Mouse (Mus musculus) gastrocnemius, postnatal 25 days (tissue): ENCODE data around the gene AC109138.7. TPM values are rescaled to one million over a fixed set of nuclear protein-coding genes. Genes with fewer than 3 reads are reported as not detected.

ENCODE experiments used
- DNase-seq: peaks from one replicate; pipeline ENCODE4 v3.0.0; 2022
- total RNA-seq, 2 experiments: library from RNA; stranded (reverse); gene quantifications; 1 replicate in 1 of 2; 2 replicates in 1 of 2; pipeline ENCODE4 v1.2.3; 2021

The AC109138.7 gene
- total RNA-seq, 2 experiments from 2014 or later = not detected

DNA sequence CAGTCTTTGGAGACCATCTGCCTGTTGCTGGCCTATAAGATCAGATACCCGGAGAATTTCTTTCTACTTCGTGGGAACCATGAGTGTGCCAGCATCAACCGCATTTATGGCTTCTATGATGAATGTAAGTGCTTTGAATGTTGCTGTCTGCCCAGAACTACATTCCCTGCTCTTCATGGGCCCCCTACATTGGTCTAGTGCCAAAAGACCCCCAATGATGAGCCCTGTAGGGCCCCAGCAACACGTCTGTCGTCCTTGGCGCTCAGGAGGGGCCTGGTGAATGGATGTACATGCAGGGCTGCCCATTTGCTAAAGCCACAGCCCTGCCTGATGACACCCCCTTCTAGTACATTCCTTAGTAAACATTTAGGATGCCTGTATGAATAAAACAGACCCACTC is 21.0 kb upstream of the AC109138.7 start:
- DNase-seq = no peak

- no peak for DNase-seq
Measured at GRCm38 (mm10) chr19:4194021-4194724, 20.0 kb upstream of the AC109138.7 start.

- DNase-seq = no peak
Measured at GRCm38 (mm10) chr19:4194776-4195650, 19.1 kb upstream of the AC109138.7 start.

GRCm38 (mm10) chr19:4196048-4196447 is 18.1 kb upstream of the AC109138.7 start:
- no peak for DNase-seq

DNA sequence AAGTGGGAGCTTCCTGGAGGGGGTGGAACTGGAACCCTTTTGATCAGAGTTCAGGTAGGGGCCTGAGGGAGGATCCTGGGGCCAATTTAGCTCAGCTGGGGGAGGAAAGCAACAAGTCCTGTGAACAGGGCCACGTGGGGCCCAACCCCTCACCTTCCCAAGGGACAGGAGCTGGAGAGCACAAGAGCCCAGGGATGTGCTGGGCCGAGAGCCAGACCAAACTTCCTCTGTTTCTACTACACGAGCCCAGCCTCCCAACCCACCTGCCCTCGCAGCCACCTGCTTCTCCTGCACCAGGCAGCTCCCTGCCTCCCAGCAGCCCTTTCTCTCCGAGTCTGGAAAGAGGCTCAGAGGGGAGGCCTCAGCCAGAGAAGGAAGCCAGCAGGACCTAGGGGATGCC is 17.6 kb upstream of the AC109138.7 start:
- no peak for DNase-seq

DNA sequence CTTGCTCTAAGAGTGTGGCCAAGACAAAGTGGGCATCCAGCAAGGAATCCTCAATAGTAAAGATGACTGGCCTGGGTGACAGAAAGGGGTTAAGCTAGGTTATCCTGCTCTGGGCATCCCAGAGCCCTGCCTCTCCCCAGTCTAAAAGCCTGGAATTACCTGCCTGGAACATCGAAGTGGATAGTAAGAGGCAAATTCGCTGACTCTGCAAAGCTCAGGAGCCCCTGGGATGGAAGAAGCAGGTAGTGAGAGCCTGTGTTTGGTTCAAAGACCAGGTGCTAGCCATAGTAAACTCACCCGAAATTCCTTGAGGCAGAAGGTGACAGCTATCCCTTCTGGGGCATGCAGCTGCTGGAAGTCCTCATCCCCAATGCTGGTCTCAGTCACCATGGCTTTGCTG is 17.0 kb upstream of the AC109138.7 start:
- no peak for DNase-seq

DNA sequence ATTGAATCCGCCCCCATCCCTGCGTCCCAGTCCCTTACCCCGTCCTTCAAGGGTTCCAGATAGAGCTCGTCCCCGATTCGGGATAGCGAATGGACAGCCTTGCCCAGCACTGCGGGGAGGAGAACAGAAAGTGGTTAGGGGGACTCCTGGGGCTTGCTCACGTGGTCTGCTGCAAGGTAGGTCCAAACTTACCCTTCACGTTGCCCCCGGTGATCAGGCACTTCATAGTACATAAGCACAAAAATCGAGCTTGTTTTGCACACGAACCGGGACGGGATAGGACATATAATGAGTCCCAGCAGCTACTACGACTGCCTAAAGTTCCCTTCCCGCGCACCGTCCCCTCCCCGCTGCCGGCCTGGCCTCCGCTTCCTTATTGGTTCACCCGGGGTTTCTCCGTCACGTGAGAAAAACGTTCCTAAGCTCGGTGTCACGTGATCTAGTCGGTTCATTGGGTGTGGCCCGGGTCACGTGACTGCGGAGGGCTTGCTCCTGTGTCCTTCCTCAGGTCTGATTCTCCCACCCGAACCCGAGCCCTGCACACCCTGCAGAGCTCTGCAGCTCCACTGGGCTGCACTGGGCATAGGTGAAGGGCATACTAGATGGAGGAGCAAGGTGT is 12.8 kb upstream of the AC109138.7 start, which contains the start of gene Rad9a:
TSS of gene Rad9a (minus strand) at position 372 of the 619 bp plus-strand sequence.
- DNase-seq = peak; percentile 93

- DNase-seq = no peak
Measured at GRCm38 (mm10) chr19:4202149-4202548, 12.0 kb upstream of the AC109138.7 start.

DNA sequence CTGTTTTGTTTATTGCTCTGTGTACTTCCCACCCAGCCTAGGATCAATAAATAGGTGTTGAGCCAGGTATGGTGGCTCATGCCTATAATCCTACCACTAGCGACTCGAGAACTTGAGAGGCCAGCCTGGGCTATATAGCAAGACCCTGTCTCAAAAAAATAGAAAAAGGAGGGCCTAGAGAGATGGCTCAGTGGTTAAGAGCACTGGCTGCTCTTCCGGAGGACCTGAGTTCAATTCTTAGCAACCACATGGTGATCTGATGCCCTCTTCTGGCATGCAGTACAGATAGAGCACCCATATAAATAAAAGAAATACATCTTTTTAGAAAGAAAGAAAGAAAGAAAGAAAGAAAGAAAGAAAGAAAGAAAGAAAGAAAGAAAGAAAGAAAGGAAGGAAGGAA is 11.0 kb upstream of the AC109138.7 start:
- no peak for DNase-seq

DNA sequence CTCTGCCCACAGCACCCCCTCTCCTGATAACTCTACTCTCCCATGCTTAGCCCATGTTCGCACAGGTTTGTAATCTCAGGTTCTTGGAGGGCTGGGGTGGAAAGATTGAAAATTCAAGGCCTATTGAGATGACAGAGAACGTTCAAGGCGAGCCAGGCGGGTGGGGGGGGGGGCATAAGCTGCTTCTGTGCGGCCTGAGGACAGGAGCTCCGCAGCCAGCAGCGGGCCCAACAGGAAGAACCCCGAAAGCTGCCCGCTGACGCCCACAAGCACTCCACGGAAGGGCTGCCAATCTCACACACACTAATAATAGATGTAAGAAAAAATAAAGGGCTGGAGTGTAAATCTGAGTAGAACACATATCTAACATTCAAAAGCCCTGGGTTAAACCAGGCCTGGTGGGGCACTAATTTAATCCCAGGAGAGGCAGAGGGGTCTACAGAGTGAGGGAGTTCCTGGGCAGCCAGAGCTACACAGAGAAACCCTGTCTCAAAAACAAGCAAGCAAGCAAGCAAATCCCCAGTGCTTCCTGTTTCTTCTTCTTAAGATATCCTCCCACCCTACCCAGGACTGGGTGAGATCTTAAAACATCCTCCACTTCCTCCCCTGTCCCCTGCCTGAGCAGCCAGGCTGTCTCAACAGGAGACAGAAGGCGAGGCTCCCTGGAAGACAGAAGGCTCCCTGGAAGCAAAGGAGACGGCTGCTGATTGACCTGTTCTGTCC is 10.4 kb upstream of the AC109138.7 start:
- DNase-seq = no peak

- no peak for DNase-seq
Measured at GRCm38 (mm10) chr19:4204889-4205288, 9.3 kb upstream of the AC109138.7 start.

DNA sequence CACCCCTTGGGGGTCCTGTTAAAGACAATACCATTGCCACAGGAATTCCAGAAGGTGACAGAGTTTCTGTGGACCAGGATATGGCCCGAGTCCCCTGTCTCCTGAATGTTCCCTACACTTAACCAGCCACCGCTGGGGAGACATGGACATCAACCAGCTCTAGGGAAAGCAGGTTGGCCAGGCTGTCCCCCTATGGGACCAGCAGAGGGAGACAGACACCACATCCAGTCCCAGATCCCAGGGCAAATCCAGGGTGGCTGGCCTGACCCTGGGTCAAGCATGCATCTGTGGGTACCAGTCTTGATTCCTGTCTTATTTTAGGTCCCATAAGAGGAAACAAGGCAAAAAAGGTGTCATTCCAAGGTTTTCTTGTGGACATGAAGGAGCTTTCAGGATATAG is 7.2 kb upstream of the AC109138.7 start:
- no peak for DNase-seq

DNA sequence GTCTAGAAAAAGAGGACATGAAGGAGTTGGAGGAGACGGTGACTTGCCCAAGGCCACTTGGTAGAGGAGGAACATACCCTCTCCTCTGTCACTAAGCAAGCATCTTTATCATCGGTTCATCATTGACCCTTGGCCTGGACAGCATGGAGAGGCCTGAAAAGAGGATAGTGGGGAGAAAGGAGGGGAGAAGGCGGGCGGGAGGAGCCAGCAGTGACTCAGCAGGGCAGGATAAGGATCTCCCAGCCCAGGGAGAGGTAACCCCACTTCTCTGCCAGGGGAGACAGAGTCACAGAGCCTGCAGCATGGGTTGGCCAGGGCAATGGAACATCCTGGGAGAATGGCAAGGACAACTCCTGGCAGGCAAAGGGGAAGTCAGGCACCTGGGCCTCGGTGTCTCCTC is 5.6 kb upstream of the AC109138.7 start:
- DNase-seq = no peak

GRCm38 (mm10) chr19:4211891-4212588 is 2.1 kb upstream of the AC109138.7 start:
- DNase-seq = no peak

GRCm38 (mm10) chr19:4213524-4213974 is 608 bp upstream of the AC109138.7 start:
- DNase-seq = no peak

DNA sequence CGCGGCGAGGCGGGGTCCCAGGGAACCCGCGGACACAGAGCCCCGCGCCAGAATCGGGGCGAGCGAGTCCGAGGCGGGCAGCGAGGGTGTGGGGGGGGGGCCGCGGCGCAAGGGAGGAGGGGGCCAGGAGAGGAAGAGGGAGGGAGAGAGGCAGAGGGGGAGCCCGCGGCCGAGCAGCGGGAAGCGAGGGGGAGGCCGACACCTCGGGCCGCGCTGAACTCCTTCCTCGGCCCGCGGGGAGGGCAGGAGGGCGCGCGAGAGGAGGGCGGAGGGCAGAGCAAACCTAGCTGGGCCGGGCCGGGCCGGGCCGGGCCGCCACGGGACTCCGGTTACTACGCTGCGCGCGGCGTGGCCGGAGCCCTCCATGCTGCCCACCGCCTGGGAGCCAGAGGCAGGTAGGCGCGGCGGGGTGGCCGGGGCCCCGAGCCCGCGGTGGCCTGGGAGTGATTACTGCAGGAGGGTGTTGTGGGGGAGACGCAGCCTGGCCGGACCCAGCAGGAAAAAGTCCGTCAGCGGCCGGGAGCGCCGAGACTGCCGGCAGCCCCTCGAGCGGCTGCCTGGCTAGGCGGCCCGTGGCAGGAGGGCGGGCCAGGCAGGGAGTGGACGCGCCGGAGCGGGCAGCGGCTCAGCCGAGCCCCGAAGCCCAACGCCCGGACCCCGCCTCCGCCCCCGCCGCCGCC is 754 bp downstream of the AC109138.7 start:
- DNase-seq = no peak

- no peak for DNase-seq
Measured at GRCm38 (mm10) chr19:4215451-4215840, 1.3 kb downstream of the AC109138.7 start.

DNA sequence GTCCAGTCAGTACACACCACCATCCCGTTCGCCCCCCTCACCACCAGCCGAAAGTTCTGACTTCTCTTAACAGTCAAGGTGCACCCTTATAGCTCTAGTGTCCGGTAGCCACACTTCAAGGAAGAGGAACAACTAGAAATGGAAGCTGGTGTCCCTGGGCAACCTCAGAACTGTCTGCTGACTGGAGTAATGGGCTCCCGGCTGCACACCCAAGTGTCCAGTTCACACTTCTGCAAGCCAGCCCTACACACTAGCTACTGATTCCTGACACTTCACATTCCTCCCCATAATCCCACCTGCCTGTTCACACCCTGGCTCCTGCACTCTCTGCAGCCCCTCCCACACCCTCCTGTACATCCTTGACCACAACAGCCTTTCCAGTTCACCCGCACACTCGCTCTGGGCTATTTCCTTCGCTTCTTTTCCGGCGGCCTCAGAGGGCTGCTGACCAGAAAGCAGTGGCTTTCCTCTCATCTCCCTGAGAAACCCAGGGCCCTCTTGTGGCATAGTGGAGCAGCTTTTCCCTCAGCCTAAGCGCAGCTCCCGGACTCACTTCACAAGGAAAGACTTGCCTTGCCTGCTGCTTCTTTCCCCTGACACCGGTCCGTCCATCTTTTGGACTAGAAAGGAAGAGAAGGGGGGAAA is 2.0 kb downstream of the AC109138.7 start:
- DNase-seq = no peak

DNA sequence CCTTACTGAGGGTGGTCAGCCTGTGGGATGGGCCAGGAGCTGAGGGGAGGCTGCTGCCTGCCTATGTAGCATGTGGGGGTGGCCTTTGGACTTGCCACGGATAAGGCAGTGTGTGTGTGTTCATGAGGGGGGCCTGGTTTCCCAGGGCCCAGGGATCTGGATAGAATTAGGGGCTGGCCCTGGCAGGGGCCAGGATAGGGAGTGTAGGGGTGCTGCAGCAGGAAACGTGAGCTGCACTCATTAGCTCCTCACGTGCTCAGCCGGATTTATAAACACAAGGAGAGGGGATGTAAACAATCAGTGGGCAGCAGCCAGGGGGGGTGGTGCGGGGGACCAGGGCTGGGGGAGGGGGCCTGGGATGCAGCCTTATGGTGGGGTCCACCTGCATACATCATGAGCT is 3.0 kb downstream of the AC109138.7 start:
- no peak for DNase-seq

GRCm38 (mm10) chr19:4217855-4218254 is 3.7 kb downstream of the AC109138.7 start:
- DNase-seq = no peak
